Mouse (Mus musculus): ENCODE measurements around the gene Nrp2. TPM values are rescaled to one million over a fixed set of nuclear protein-coding genes. Genes with fewer than 3 reads are reported as not detected.

Gene Nrp2
- polyA plus RNA-seq, 1 experiment from 2014 or later: 20.5 TPM

- Histone ChIP-seq H3K4me3 (no peak overlapping the region), H3K27ac (replicated peaks) (no peak overlapping the region), H3K27me3 (replicated peaks; ENCODE audit: low read depth, poor library complexity, severe bottlenecking) (0 out of 2 replicates have a peak, but pooled peaks cover 5% of the 10 kb centered on the region), H3K9me3 (no peaks in the 10 kb centered on the region), H3K4me1 (peaks cover 35% of the 10 kb centered on the region), H3K36me3 (replicated peaks) (0 out of 2 replicates have a peak, but pooled peaks cover 2% of the 10 kb centered on the region)
- 91% methylated on average over 6 of the region's 6 CpGs for WGBS
- DNase-seq (ENCODE audit: low spot score): no peak
These were observed 29.0 kb downstream of the Nrp2 start for GRCm38 (mm10) chr1:62732036-62732435.

DNA sequence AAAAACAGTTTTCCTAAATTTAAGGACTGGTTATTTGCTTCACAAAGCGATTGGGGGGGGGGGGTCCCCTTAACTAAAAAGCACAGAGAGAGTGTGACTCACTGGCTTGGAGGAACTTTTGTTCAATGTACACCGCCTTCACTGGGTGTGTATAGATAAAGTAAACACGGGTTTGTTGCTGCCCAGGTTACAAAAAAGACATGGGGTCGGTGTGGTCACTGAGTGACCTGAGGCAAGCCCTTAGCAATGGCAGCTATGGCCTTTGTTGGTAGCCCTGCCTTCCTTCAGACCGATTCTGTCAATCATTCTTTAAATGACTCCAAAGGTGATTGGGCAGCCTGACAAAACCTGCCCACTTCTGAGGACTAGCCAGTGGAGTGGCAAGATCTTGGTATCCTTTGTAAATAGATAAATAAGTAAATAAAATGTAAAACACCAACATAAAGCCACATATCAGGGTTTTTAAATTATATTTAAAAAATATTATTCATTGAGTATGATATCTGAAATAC is 31.4 kb downstream of the Nrp2 start:
- DNase-seq (ENCODE audit: low spot score): no peak
- no peak overlapping the region for H3K4me3 ChIP-seq
- no peaks in the 10 kb centered on the region for H3K9me3 ChIP-seq
- no peak overlapping the region for H3K27ac ChIP-seq (replicated peaks)
- H3K27me3 ChIP-seq (replicated peaks; ENCODE audit: low read depth, poor library complexity, severe bottlenecking): 0 out of 2 replicates have a peak, but pooled peaks cover 6% of the 10 kb centered on the region
- 63% methylated on average over 5 of the region's 5 CpGs for WGBS
- H3K4me1 ChIP-seq: peaks cover 20% of the 10 kb centered on the region
- H3K36me3 ChIP-seq (replicated peaks): peaks cover 16% of the 10 kb centered on the region

DNA sequence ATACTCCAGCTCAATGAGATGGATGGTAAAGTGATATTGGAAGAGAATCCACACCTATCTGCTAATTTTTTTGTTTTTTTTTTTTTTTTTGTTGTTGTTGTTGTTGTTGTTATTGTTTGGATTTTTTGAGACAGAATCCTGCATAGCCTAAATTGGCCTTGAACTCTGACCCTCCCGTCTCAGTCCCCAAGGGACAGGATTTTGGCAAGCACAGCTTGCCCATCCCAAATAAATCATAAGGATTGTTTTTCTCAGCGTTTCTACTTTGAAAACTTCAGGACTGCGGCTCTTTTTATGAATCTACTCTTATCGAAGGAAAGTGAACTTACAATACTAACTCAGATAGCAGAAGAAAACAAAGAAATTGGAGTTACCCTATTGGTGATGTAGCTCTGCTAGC is 31.9 kb downstream of the Nrp2 start:
- Histone ChIP-seq H3K27me3 (replicated peaks; ENCODE audit: low read depth, poor library complexity, severe bottlenecking) (0 out of 2 replicates have a peak, but pooled peaks cover 6% of the 10 kb centered on the region), H3K4me1 (peaks cover 15% of the 10 kb centered on the region), H3K36me3 (replicated peaks) (peaks cover 18% of the 10 kb centered on the region), H3K9me3 (no peaks in the 10 kb centered on the region), H3K27ac (replicated peaks) (no peak overlapping the region), H3K4me3 (no peak overlapping the region)
- WGBS: 86% methylated on average over 4 of the region's 4 CpGs
- DNase-seq (ENCODE audit: low spot score): no peak

GRCm38 (mm10) chr1:62735835-62736234 is 32.8 kb downstream of the Nrp2 start:
- H3K9me3 ChIP-seq: no peaks in the 10 kb centered on the region
- H3K4me3 ChIP-seq: no peak overlapping the region
- no peak overlapping the region for H3K27ac ChIP-seq (replicated peaks)
- WGBS: 80% methylated on average over 4 of the region's 4 CpGs
- 0 out of 2 replicates have a peak, but pooled peaks cover 10% of the 10 kb centered on the region for H3K27me3 ChIP-seq (replicated peaks; ENCODE audit: low read depth, poor library complexity, severe bottlenecking)
- peaks cover 13% of the 10 kb centered on the region for H3K4me1 ChIP-seq
- peaks cover 26% of the 10 kb centered on the region for H3K36me3 ChIP-seq (replicated peaks)
- no peak for DNase-seq (ENCODE audit: low spot score)

GRCm38 (mm10) chr1:62736455-62737012 is 33.4 kb downstream of the Nrp2 start:
- WGBS: 71% methylated on average over 8 of the region's 8 CpGs
- 0 out of 2 replicates have a peak, but pooled peaks cover 10% of the 10 kb centered on the region for H3K27me3 ChIP-seq (replicated peaks; ENCODE audit: low read depth, poor library complexity, severe bottlenecking)
- peaks cover 13% of the 10 kb centered on the region for H3K4me1 ChIP-seq
- no peak overlapping the region; the same call in 1 of the 2 replicates for H3K27ac ChIP-seq (replicated peaks)
- no peak overlapping the region for H3K4me3 ChIP-seq
- no peaks in the 10 kb centered on the region for H3K9me3 ChIP-seq
- DNase-seq (ENCODE audit: low spot score): no peak
- peaks cover 26% of the 10 kb centered on the region for H3K36me3 ChIP-seq (replicated peaks)

DNA sequence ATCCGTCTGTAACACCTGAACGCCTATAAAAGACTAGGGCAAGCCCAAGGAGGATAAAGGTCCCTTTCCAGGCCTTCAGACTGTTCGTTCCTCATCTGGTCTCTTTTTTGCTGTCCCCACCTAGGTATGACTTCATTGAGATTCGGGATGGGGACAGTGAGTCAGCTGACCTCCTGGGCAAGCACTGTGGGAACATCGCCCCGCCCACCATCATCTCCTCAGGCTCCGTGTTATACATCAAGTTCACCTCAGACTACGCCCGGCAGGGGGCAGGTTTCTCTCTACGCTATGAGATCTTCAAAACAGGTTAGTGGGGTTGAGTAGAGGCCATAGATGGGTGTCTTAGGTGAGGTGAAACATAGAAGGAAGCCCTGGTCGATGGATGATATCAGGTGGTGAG is 35.1 kb downstream of the Nrp2 start:
- no peak overlapping the region for H3K27ac ChIP-seq (replicated peaks)
- peaks cover 30% of the 10 kb centered on the region for H3K36me3 ChIP-seq (replicated peaks)
- H3K4me3 ChIP-seq: no peak overlapping the region
- WGBS: 90% methylated on average over 11 of the region's 11 CpGs
- peaks cover 21% of the 10 kb centered on the region for H3K4me1 ChIP-seq
- no peaks in the 10 kb centered on the region for H3K9me3 ChIP-seq
- DNase-seq (ENCODE audit: low spot score): no peak
- H3K27me3 ChIP-seq (replicated peaks; ENCODE audit: low read depth, poor library complexity, severe bottlenecking): 0 out of 2 replicates have a peak, but pooled peaks cover 10% of the 10 kb centered on the region

DNA sequence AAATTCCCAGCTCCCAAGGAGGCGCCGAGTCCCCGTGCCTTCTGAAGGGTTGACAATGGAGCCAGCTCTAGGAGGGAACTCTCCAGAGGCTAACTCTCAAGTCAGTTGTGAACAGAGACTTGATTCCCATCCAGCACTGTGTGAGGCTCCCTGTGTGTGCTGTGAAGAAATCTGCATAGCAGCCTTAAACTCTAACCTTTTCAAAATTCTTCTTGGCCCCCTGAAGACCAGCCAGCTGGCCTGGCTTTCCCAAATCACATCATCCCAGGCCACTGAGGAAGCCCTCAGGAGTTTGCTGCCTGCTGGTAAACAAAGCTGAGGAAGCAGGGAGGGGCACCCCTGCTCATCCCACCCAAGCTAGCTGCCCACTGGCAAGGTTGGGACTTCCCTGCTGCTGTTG is 39.0 kb downstream of the Nrp2 start:
- Histone ChIP-seq H3K27me3 (replicated peaks; ENCODE audit: low read depth, poor library complexity, severe bottlenecking) (peaks cover 19% of the 10 kb centered on the region), H3K27ac (replicated peaks) (0 out of 2 replicates have a peak overlapping the region, but pooled peaks have one; percentile 55), H3K9me3 (no peaks in the 10 kb centered on the region), H3K4me3 (no peak overlapping the region), H3K36me3 (replicated peaks) (peaks cover 62% of the 10 kb centered on the region), H3K4me1 (peaks cover 19% of the 10 kb centered on the region)
- WGBS: 51% methylated on average over 3 of the region's 3 CpGs
- DNase-seq (ENCODE audit: low spot score): no peak

GRCm38 (mm10) chr1:62743064-62743694 is 40.1 kb downstream of the Nrp2 start:
- 16% methylated on average over 8 of the region's 8 CpGs for WGBS
- DNase-seq (ENCODE audit: low spot score): peak; percentile 33
- Histone ChIP-seq H3K27ac (replicated peaks) (peak overlapping the region; percentile 31; the same call in 1 of the 2 replicates), H3K4me1 (peaks cover 26% of the 10 kb centered on the region), H3K27me3 (replicated peaks; ENCODE audit: low read depth, poor library complexity, severe bottlenecking) (peaks cover 25% of the 10 kb centered on the region), H3K4me3 (no peak overlapping the region), H3K36me3 (replicated peaks) (peaks cover 69% of the 10 kb centered on the region), H3K9me3 (no peaks in the 10 kb centered on the region)

- H3K36me3 ChIP-seq (replicated peaks): peaks cover 76% of the 10 kb centered on the region
- peaks cover 43% of the 10 kb centered on the region for H3K27me3 ChIP-seq (replicated peaks; ENCODE audit: low read depth, poor library complexity, severe bottlenecking)
- 93% methylated on average over 8 of the region's 8 CpGs for WGBS
- H3K4me1 ChIP-seq: peaks cover 40% of the 10 kb centered on the region
- no peak overlapping the region for H3K4me3 ChIP-seq
- no peaks in the 10 kb centered on the region for H3K9me3 ChIP-seq
- DNase-seq (ENCODE audit: low spot score): no peak
- no peak overlapping the region for H3K27ac ChIP-seq (replicated peaks)
These were observed 42.8 kb downstream of the Nrp2 start for GRCm38 (mm10) chr1:62745889-62746288.

DNA sequence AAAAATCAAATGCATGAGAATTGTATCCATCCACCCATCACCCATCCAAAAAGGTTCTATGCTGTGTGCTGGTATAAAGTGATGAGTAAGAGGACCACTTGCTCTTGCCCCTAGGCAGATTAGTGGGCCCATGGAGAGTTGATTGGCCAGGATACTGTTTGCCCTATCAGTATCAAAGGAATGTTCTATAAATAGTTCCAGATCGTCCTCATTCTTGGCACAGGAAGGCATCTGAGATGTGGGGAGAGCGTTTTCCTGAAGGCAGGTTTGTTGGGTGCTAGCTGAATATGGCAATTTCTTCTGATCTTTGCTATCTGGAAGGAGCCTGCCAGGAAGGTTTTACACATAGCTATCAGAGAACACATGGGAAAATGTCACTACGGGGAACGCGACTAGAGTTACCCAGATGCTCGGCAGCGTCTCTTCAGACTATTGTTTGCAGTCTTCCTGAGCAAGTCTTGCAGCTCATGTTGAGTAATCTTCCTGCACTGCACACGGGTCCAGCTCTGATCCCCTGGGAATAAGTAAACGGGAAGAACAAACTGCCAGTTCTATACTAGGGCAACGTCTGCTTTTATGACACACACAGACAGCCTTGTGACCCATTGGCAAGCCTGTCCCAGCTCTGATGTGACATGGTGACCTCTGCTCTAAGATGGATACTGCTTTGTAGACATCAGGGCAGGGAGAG is 44.5 kb downstream of the Nrp2 start:
- no peak overlapping the region for H3K27ac ChIP-seq (replicated peaks)
- no peak overlapping the region for H3K4me3 ChIP-seq
- WGBS: 59% methylated on average over 10 of the region's 10 CpGs
- peaks cover 52% of the 10 kb centered on the region for H3K27me3 ChIP-seq (replicated peaks; ENCODE audit: low read depth, poor library complexity, severe bottlenecking)
- H3K9me3 ChIP-seq: no peaks in the 10 kb centered on the region
- peaks cover 69% of the 10 kb centered on the region for H3K36me3 ChIP-seq (replicated peaks)
- H3K4me1 ChIP-seq: peaks cover 52% of the 10 kb centered on the region
- no peak for DNase-seq (ENCODE audit: low spot score)

DNA sequence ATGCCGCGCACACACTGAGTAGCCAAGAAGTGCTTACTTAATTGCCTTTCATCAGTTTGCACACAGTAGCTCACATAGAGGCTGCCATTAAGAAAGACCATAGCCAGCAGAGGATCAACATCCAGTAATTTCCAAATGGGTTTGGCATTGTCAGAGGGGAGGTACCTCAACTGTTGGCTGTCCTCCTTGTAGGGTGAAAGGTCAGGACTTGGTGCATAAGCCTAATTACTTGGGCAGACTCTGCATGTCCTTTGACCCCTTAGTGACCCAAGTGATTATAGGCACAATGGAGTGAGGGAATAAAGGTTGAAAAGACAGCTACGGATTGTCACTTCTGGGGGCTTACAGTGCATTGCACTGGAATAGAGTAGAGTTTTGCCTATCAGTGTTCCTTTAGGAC is 45.3 kb downstream of the Nrp2 start:
- Histone ChIP-seq H3K4me1 (peaks cover 54% of the 10 kb centered on the region), H3K36me3 (replicated peaks) (peaks cover 69% of the 10 kb centered on the region)

GRCm38 (mm10) chr1:62749716-62750115 is 46.6 kb downstream of the Nrp2 start:
- Histone ChIP-seq H3K9me3 (no peaks in the 10 kb centered on the region), H3K36me3 (replicated peaks) (peaks cover 60% of the 10 kb centered on the region), H3K27me3 (replicated peaks; ENCODE audit: low read depth, poor library complexity, severe bottlenecking) (peaks cover 52% of the 10 kb centered on the region), H3K4me1 (peaks cover 59% of the 10 kb centered on the region), H3K4me3 (no peak overlapping the region), H3K27ac (replicated peaks) (no peak overlapping the region)
- WGBS: 84% methylated on average over 14 of the region's 14 CpGs
- DNase-seq (ENCODE audit: low spot score): no peak

More for the DNA sequence above, 45.3 kb downstream of the Nrp2 start:
- no peak overlapping the region for H3K27ac ChIP-seq (replicated peaks)
- H3K9me3 ChIP-seq: no peaks in the 10 kb centered on the region
- WGBS: 55% methylated on average over 3 of the region's 3 CpGs
- no peak for DNase-seq (ENCODE audit: low spot score)
- H3K4me3 ChIP-seq: no peak overlapping the region
- H3K27me3 ChIP-seq (replicated peaks; ENCODE audit: low read depth, poor library complexity, severe bottlenecking): peaks cover 52% of the 10 kb centered on the region
